16 mouse cellular contexts compared by ENCODE assay signal in the genomic region with DNA sequence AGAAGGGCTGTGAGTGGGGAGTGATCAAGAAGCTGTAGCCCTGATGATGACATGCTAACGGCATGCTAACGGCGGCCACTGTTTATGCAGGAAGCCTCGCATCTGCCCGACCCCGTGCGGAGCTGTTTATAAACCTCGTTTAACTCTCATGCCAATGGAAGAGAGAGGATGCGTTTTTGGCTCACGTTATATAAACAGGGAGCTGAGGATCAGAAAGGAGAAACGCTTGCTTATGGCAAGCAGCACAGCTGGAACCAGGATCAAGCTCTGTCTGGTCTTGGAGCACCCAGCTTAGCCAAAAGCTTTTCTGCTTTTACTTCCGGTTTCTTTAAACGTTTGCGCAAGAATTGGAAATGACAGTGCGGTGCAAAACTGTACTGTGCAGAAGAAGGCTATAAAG. TPM values are rescaled to one million over a fixed set of nuclear protein-coding genes. Genes with fewer than 3 reads are reported as not detected.
DNase-seq lines count a peak whose midpoint lies in the region; ATAC-seq and TF ChIP-seq lines count a peak whose summit lies in the region.
"Had no signal": no experiment of that assay in that cellular context is flagged by ENCODE, and none has a peak within 500 bp of the region (broad histone marks: within the 10 kb centered on the region; RNA-seq: fewer than 3 reads in every experiment).

No protein-coding gene starts in this region.

- no peak overlapping the region for H3K9ac ChIP-seq in liver, embryonic 15.5 days
- no peak overlapping the region for H3K9ac ChIP-seq in liver, embryonic 11.5 days (ENCODE audit: low read depth, low read length)
- no peak overlapping the region for H3K9ac ChIP-seq in lung, embryonic 15.5 days
- no peak overlapping the region for H3K9ac ChIP-seq in hindbrain, embryonic 13.5 days
- H3K9ac ChIP-seq: embryonic facial prominence, embryonic 15.5 days had no signal

- H3K4me3 ChIP-seq in liver, embryonic 15.5 days (replicated peaks) = no peak overlapping the region
- no peak overlapping the region for H3K4me3 ChIP-seq in liver, embryonic 11.5 days (ENCODE audit: low read depth, low read length)
- H3K4me3 ChIP-seq in lung, embryonic 15.5 days = no peak overlapping the region
- H3K4me3 ChIP-seq in layer of hippocampus, adult 2 months = no peak overlapping the region
- no peak overlapping the region for H3K4me3 ChIP-seq in hindbrain, embryonic 13.5 days
- H3K4me3 ChIP-seq: embryonic facial prominence, embryonic 15.5 days; heart, adult 2 months; myocyte had no signal

- no peak for ATAC-seq in liver, embryonic 15.5 days (ENCODE audit: insufficient read depth)
- no peak for ATAC-seq in liver, embryonic 11.5 days (replicated peaks; ENCODE audit: low FRiP score)
- peak; percentile 91 for ATAC-seq in lung, embryonic 15.5 days (ENCODE audit: borderline replicate concordance, extremely low read depth, low FRiP score, low TSS enrichment)
- ATAC-seq in hindbrain, embryonic 13.5 days (ENCODE audit: low FRiP score) = no peak
- ATAC-seq: Patski had no signal

- no peaks in the 10 kb centered on the region for H3K4me1 ChIP-seq in liver, embryonic 15.5 days (replicated peaks)
- no peaks in the 10 kb centered on the region for H3K4me1 ChIP-seq in liver, embryonic 11.5 days (replicated peaks; ENCODE audit: control insufficient read depth, insufficient read depth, low read length)
- H3K4me1 ChIP-seq in lung, embryonic 15.5 days = peaks cover 18% of the 10 kb centered on the region; the same call in 1 of the 2 replicates
- H3K4me1 ChIP-seq in hindbrain, embryonic 13.5 days (replicated peaks) = no peaks in the 10 kb centered on the region
- H3K4me1 ChIP-seq: embryonic facial prominence, embryonic 15.5 days had no signal

- no peak overlapping the region for H3K27ac ChIP-seq in liver, embryonic 15.5 days (replicated peaks)
- H3K27ac ChIP-seq in liver, embryonic 11.5 days (ENCODE audit: low read depth, low read length) = no peak overlapping the region
- peak overlapping the region; percentile 80 for H3K27ac ChIP-seq in lung, embryonic 15.5 days
- no peak overlapping the region for H3K27ac ChIP-seq in layer of hippocampus, adult 2 months
- no peak overlapping the region for H3K27ac ChIP-seq in hindbrain, embryonic 13.5 days
- H3K27ac ChIP-seq: embryonic facial prominence, embryonic 15.5 days; heart, adult 2 months had no signal

- no peaks in the 10 kb centered on the region for H3K9me3 ChIP-seq in liver, embryonic 15.5 days (replicated peaks)
- no peaks in the 10 kb centered on the region for H3K9me3 ChIP-seq in liver, embryonic 11.5 days (ENCODE audit: control insufficient read depth, low read length)
- H3K9me3 ChIP-seq in lung, embryonic 15.5 days = no peaks in the 10 kb centered on the region
- no peaks in the 10 kb centered on the region for H3K9me3 ChIP-seq in hindbrain, embryonic 13.5 days
- H3K9me3 ChIP-seq: embryonic facial prominence, embryonic 15.5 days had no signal

- no peaks in the 10 kb centered on the region for H3K36me3 ChIP-seq in liver, embryonic 15.5 days (replicated peaks)
- H3K36me3 ChIP-seq in liver, embryonic 11.5 days (ENCODE audit: control insufficient read depth, insufficient read depth, low read length) = no peaks in the 10 kb centered on the region
- H3K36me3 ChIP-seq in lung, embryonic 15.5 days = no peaks in the 10 kb centered on the region
- H3K36me3 ChIP-seq in hindbrain, embryonic 13.5 days = no peaks in the 10 kb centered on the region
- H3K36me3 ChIP-seq: embryonic facial prominence, embryonic 15.5 days had no signal

- H3K4me2 ChIP-seq in liver, embryonic 15.5 days = peak overlapping the region; percentile 8; the same call in 1 of the 2 replicates
- no peak overlapping the region for H3K4me2 ChIP-seq in liver, embryonic 11.5 days
- H3K4me2 ChIP-seq in lung, embryonic 15.5 days = peak overlapping the region; percentile 21
- H3K4me2 ChIP-seq in hindbrain, embryonic 13.5 days = no peak overlapping the region
- H3K4me2 ChIP-seq: embryonic facial prominence, embryonic 15.5 days had no signal

- no peak for DNase-seq in liver, embryonic 11.5 days (ENCODE audit: low spot score)
- DNase-seq in brain, adult 2 months (ENCODE audit: low read depth, low spot score) = peak; percentile 13
- peak; percentile 16 for DNase-seq in skeletal muscle tissue, adult 2 months (ENCODE audit: low read depth, low spot score)
- DNase-seq in embryo, embryonic 9.5 days (ENCODE audit: extremely low spot score) = no peak
- no peak for DNase-seq in layer of hippocampus, adult 2 months (ENCODE audit: low spot score in 2 of 2)
- DNase-seq: adrenal gland, postnatal 10 days; cerebellum, adult 2 months; kidney, postnatal 10 days had no signal

- WGBS in liver, embryonic 15.5 days (ENCODE audit: insufficient replicate concordance) = 50% methylated on average over 15 of the region's 15 CpGs
- WGBS in liver, embryonic 11.5 days = 63% methylated on average over 15 of the region's 15 CpGs
- WGBS in lung, embryonic 15.5 days = 28% methylated on average over 15 of the region's 15 CpGs
- 80% methylated on average over 15 of the region's 15 CpGs for WGBS in hindbrain, embryonic 13.5 days

- no peaks in the 10 kb centered on the region for H3K27me3 ChIP-seq in liver, embryonic 15.5 days
- no peaks in the 10 kb centered on the region for H3K27me3 ChIP-seq in liver, embryonic 11.5 days (replicated peaks; ENCODE audit: control insufficient read depth, insufficient read depth, low read length)
- no peaks in the 10 kb centered on the region for H3K27me3 ChIP-seq in lung, embryonic 15.5 days
- H3K27me3 ChIP-seq in hindbrain, embryonic 13.5 days = no peaks in the 10 kb centered on the region
- H3K27me3 ChIP-seq: embryonic facial prominence, embryonic 15.5 days had no signal

- TF ChIP-seq CTCF in layer of hippocampus, adult 2 months (conservative IDR thresholded peaks at IDR 0.05) = no peak

RNA-seq across cellular contexts. Expression of a gene that starts 20.2 kb away (rescaled TPM):
- 26.7 and 31.2 TPM in 2 replicates for polyA plus RNA-seq in liver, embryonic 15.5 days (2015; fragmentation: Nextera tagmentation; extraction: Ambion mirVana)
- polyA plus RNA-seq in liver, embryonic 11.5 days (2014; fragmentation: Nextera tagmentation; extraction: Ambion mirVana) = 4.4 and 5.1 TPM in 2 replicates
- polyA plus RNA-seq in lung, embryonic 15.5 days (2015; fragmentation: Nextera tagmentation; extraction: Ambion mirVana) = 0.35 TPM in 2 replicates
- not detected for total RNA-seq in layer of hippocampus, adult 2 months (2021)
- not detected in 2 replicates for polyA plus RNA-seq in hindbrain, embryonic 13.5 days (2015; fragmentation: Nextera tagmentation; extraction: Ambion mirVana)
- total RNA-seq: heart, adult 2 months had no signal
- polyA plus RNA-seq: cerebellum, adult 2 months; embryonic facial prominence, embryonic 15.5 days; heart, adult 2 months; hindbrain, embryonic 11.5 days had no signal

RNA-seq across cellular contexts. Expression of a gene that starts 22.4 kb away (rescaled TPM):
- polyA plus RNA-seq in liver, embryonic 15.5 days (2015; fragmentation: Nextera tagmentation; extraction: Ambion mirVana) = 81.5 and 93.1 TPM in 2 replicates
- polyA plus RNA-seq in liver, embryonic 11.5 days (2014; fragmentation: Nextera tagmentation; extraction: Ambion mirVana) = 53.7 and 53.9 TPM in 2 replicates
- 5.8 and 6.6 TPM in 2 replicates for polyA plus RNA-seq in lung, embryonic 15.5 days (2015; fragmentation: Nextera tagmentation; extraction: Ambion mirVana)
- under 1 TPM in 1 of 2 experiments, not detected in 1; 0.36 TPM for total RNA-seq in layer of hippocampus, adult 2 months (2021)
- 0.32 and 0.48 TPM in 2 replicates for polyA plus RNA-seq in hindbrain, embryonic 13.5 days (2015; fragmentation: Nextera tagmentation; extraction: Ambion mirVana)
- polyA plus RNA-seq: myocyte had no signal

Comparison
In these comparisons a context has a peak if more than half of its experiments do, and no peak if none do; other contexts are left out.
1. H3K4me2 ChIP-seq: peak in liver, embryonic 15.5 days (single experiment) and lung, embryonic 15.5 days (single experiment); none in liver, embryonic 11.5 days (single experiment) and hindbrain, embryonic 13.5 days (single experiment).
2. DNase-seq: peak in brain, adult 2 months (single experiment) and skeletal muscle tissue, adult 2 months (single experiment); none in liver, embryonic 11.5 days (single experiment), embryo, embryonic 9.5 days (single experiment) and layer of hippocampus, adult 2 months (0 of 2).